Mouse (Mus musculus): ENCODE data around the gene Rab3ip. TPM values are rescaled to one million over a fixed set of nuclear protein-coding genes. Genes with fewer than 3 reads are reported as not detected.

The Rab3ip gene
- total and polyA plus RNA-seq, 3 experiments, result 15.2 to 23.2 TPM; not detected in 1

GRCm38 (mm10) chr10:116912850-116913249, 37.7 kb downstream of the Rab3ip start:
- Histone ChIP-seq H3K9me3 (replicated peaks; ENCODE audit: insufficient read depth, low read length) (no peaks in the 10 kb centered on the region), H3K4me3 (ENCODE audit: control insufficient read depth in 1 of 2, insufficient read depth in 1 of 2, low read depth in 2 of 2, low read length in 2 of 2) (no peak overlapping the region), H3K36me3 (ENCODE audit: control insufficient read depth in 1 of 2, insufficient read depth in 2 of 2, low read length in 2 of 2) (peaks cover 0 to 3% of the 10 kb centered on the region in 2 experiments; a peak in 1 of 4 replicates), H3K4me1 (ENCODE audit: control insufficient read depth in 1 of 2, insufficient read depth in 2 of 2, low read length in 2 of 2) (no peaks in the 10 kb centered on the region), H3K9ac (ENCODE audit: control insufficient read depth, low read depth, low read length, poor library complexity, severe bottlenecking) (no peak overlapping the region), H3K27me3 (ENCODE audit: control insufficient read depth in 1 of 2, insufficient read depth in 2 of 2, low read length in 2 of 2) (no peaks in the 10 kb centered on the region), H3K27ac (ENCODE audit: control insufficient read depth, low read depth, low read length) (no peak overlapping the region), H3K79me2 (ENCODE audit: control insufficient read depth, insufficient read depth, low read length, poor library complexity) (no peaks in the 10 kb centered on the region)
- DNase-seq (ENCODE audit: low read depth, low spot score), result no peak
- TF ChIP-seq MYB (IDR thresholded peaks at IDR 0.05; ENCODE audit: low read depth, low read length) (no peak), MAZ (IDR thresholded peaks at IDR 0.05; ENCODE audit: low read depth, low read length) (no peak), GABPA (IDR thresholded peaks at IDR 0.05; ENCODE audit: low read depth, low read length) (no peak), ZMIZ1 (IDR thresholded peaks at IDR 0.05; ENCODE audit: low read depth, low read length) (no peak), SMC3 (IDR thresholded peaks at IDR 0.05; ENCODE audit: low read depth, low read length) (no peak), JUND (IDR thresholded peaks at IDR 0.05; ENCODE audit: low read depth, low read length) (no peak), CHD2 (IDR thresholded peaks at IDR 0.05; ENCODE audit: low read length) (no peak), EP300 (IDR thresholded peaks at IDR 0.05; ENCODE audit: low read depth in 1 of 2, low read length in 2 of 2) (no peak), KAT2A (conservative IDR thresholded peaks at IDR 0.05; ENCODE audit: low read depth, low read length) (no peak), ZKSCAN1 (IDR thresholded peaks at IDR 0.05; ENCODE audit: low read depth, low read length) (no peak), NELFE (IDR thresholded peaks at IDR 0.05; ENCODE audit: low read depth, low read length) (no peak), CHD1 (IDR thresholded peaks at IDR 0.05; ENCODE audit: low read depth, low read length) (no peak), HCFC1 (IDR thresholded peaks at IDR 0.05; ENCODE audit: low read depth, low read length) (no peak), TAL1 (IDR thresholded peaks at IDR 0.05; ENCODE audit: low read length) (no peak), MEF2A (IDR thresholded peaks at IDR 0.05; ENCODE audit: extremely low read depth, insufficient replicate concordance, low read depth, low read length, poor library complexity, severe bottlenecking) (no peak), MXI1 (IDR thresholded peaks at IDR 0.05; ENCODE audit: low read depth, low read length) (no peak), UBTF (IDR thresholded peaks at IDR 0.05; ENCODE audit: borderline replicate concordance, insufficient read depth, low read depth, low read length) (no peak), BHLHE40 (IDR thresholded peaks at IDR 0.05; ENCODE audit: borderline replicate concordance, low read depth, low read length) (no peak), MYC (IDR thresholded peaks at IDR 0.05; ENCODE audit: low read depth, low read length) (no peak), POLR2AphosphoS5 (IDR thresholded peaks at IDR 0.05; ENCODE audit: borderline replicate concordance, low read depth, low read length) (no peak)
